Mouse (Mus musculus): ENCODE measurements around the gene Il1r1. TPM values are rescaled to one million over a fixed set of nuclear protein-coding genes. Genes with fewer than 3 reads are reported as not detected.
A peak's percentile ranks its signal among the peaks of the same experiment; 100 is the strongest.

Il1r1 gene
- polyA plus RNA-seq, 1 experiment, result 4.0 TPM

DNA sequence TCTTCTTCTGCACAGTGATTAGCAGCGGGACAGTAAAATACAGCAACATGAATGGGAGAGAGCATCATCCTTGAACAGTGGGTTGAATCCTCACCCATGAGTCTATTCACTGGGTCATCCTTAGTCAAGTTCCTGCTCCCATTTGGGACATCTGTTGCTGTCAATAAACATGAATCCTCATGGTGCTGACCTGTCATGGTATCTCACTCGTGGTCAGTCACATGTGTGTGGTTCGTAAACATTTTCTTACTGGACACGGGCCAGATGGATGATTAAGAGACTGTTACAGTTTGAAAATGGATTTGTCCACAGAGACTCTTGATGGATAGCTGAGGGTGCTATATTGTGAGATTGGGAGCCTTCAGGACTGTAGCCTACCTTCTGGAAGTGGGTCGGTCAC is 29.1 kb downstream of the Il1r1 start:
- H3K27ac ChIP-seq (ENCODE audit: control insufficient read depth, insufficient read depth, low read depth, low read length, poor library complexity), result no peak overlapping the region
- H3K4me1 ChIP-seq (ENCODE audit: control insufficient read depth, insufficient read depth, low read length), result no peaks in the 10 kb centered on the region; the same call in 1 of the 2 replicates
- WGBS, result 80% methylated on average over 5 of the region's 5 CpGs

DNA sequence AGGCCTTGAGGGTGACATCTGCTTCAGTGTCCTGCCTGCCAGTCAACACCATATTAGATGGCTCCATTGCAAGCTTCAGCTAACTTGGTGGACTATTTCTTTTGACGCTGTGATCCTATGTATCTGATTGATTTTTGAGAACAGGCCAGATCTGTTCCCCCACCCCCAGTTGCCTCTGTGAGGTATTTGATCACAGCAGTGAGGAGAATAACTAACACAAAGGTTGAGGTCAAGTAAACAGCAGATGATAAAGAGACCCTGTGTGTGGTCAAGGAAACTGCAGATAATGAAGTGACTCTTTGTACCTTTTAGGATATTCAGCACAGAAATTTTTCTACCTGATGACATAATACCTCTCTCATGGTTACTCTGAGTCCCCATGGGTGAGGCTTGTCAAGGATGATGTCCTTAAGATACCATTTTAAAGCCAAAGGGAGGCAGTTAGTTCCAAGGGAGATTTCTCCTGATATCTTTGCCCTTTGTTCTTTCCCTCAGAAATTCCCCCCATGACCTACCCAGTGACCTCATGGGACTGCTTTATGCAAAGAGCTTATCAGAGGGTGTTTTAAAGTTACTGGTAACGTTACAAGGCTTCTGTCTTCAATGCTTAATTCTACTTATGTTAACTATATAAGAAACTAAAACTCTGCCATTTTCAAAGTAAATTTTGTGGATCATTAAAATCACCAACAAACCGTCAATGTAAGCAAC is 29.6 kb downstream of the Il1r1 start:
- no peak overlapping the region for H3K4me3 ChIP-seq (replicated peaks; ENCODE audit: control insufficient read depth, low read depth, low read length)
- no peaks in the 10 kb centered on the region; the same call in 1 of the 2 replicates for H3K4me1 ChIP-seq (ENCODE audit: control insufficient read depth, insufficient read depth, low read length)
- 78% methylated on average over 3 of the region's 3 CpGs for WGBS
- TF ChIP-seq POLR2A (IDR thresholded peaks at IDR 0.05; ENCODE audit: borderline replicate concordance, control insufficient read depth, low read depth, low read length), result no peak
- H3K27ac ChIP-seq (ENCODE audit: control insufficient read depth, insufficient read depth, low read depth, low read length, poor library complexity), result no peak overlapping the region

More for the DNA sequence above, 29.1 kb downstream of the Il1r1 start:
- H3K4me3 ChIP-seq (replicated peaks; ENCODE audit: control insufficient read depth, low read depth, low read length), result no peak overlapping the region
- no peak for TF ChIP-seq CTCF (IDR thresholded peaks at IDR 0.05; ENCODE audit: control insufficient read depth, insufficient read depth, low read length)
- TF ChIP-seq POLR2A (IDR thresholded peaks at IDR 0.05; ENCODE audit: borderline replicate concordance, control insufficient read depth, low read depth, low read length), result no peak

DNA sequence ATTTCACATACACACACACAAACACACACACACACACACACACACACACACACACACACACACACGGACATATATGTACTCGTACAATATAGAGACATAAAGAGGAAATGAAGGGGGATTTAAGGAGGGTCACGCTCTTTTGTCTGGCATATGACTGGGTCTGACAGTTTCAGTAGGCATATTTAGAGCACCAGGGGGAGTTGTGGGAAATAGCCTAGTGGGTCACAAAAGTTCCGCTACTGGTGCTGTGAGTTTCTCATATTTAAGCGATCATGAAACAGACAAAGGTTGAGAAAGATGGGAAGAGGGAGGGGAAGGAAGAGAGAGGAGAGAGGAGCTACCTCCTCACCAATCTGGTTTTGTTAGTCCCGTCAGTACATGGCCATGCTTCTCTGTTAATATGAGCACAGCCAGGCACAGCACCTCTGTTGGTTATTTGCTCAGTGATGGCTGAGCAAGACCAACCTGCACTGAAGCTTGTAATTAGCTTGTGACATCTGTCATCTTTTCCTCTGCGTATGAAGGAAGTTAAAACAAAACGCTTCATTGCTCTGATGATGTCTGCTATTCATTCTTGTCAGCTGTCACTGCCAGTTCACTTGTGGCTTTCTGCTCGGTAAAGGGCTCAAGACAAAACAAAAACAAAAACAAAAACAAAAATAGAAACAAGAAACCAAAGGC is 37.7 kb downstream of the Il1r1 start:
- 24% methylated on average over 9 of the region's 9 CpGs for WGBS
- TF ChIP-seq POLR2A (IDR thresholded peaks at IDR 0.05; ENCODE audit: borderline replicate concordance, control insufficient read depth, low read depth, low read length) (no peak), CTCF (IDR thresholded peaks at IDR 0.05; ENCODE audit: control insufficient read depth, insufficient read depth, low read length) (no peak)
- no peak overlapping the region for H3K4me3 ChIP-seq (replicated peaks; ENCODE audit: control insufficient read depth, low read depth, low read length)
- peaks cover 5% of the 10 kb centered on the region; the same call in 1 of the 2 replicates for H3K4me1 ChIP-seq (ENCODE audit: control insufficient read depth, insufficient read depth, low read length)
- no peak overlapping the region for H3K27ac ChIP-seq (ENCODE audit: control insufficient read depth, insufficient read depth, low read depth, low read length, poor library complexity)

DNA sequence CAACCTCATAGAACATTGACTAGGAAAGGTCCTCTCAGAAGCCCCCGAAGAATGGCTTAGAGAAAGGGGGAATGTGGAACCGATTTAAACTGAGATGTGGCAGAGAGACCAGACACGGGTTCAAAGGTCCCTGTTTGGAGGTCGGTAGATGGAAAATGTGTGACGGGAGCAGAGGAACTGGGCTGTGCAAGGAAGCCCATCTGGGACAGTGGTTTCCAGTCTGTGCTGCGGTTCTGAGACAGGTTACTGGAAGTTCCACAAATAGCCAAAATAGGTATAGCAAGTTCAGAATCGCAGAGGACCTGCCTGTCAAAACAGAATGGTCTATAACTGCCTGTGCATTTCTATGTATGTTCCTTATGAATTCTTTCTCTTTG is 38.2 kb downstream of the Il1r1 start:
- Histone ChIP-seq H3K4me3 (replicated peaks; ENCODE audit: control insufficient read depth, low read depth, low read length) (no peak overlapping the region), H3K4me1 (ENCODE audit: control insufficient read depth, insufficient read depth, low read length) (peaks cover 5% of the 10 kb centered on the region; the same call in 1 of the 2 replicates), H3K27ac (ENCODE audit: control insufficient read depth, insufficient read depth, low read depth, low read length, poor library complexity) (no peak overlapping the region)
- 1% methylated on average over 7 of the region's 7 CpGs for WGBS
- TF ChIP-seq CTCF (IDR thresholded peaks at IDR 0.05; ENCODE audit: control insufficient read depth, insufficient read depth, low read length) (no peak), POLR2A (IDR thresholded peaks at IDR 0.05; ENCODE audit: borderline replicate concordance, control insufficient read depth, low read depth, low read length) (no peak)

DNA sequence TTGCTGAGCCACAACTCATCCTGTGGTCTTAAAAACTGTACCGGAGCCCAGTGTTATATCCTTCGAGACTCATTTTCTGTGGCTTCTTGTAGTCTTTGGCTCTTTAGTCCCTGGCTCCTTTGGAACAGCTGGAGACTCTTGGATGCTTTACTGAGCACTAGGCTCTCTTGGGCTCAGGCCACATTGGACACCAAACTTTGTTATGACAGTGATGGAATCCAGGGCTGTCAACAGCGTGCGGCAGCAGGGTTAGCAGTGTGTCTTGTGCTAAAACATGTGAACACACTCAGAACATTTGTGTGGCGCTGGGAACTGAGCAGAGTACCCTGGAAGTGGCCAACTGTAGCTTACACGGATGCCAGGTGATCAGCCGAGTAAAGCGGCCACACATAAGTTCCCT is 38.8 kb downstream of the Il1r1 start:
- Histone ChIP-seq H3K4me3 (replicated peaks; ENCODE audit: control insufficient read depth, low read depth, low read length) (no peak overlapping the region), H3K4me1 (ENCODE audit: control insufficient read depth, insufficient read depth, low read length) (peaks cover 5% of the 10 kb centered on the region; the same call in 1 of the 2 replicates), H3K27ac (ENCODE audit: control insufficient read depth, insufficient read depth, low read depth, low read length, poor library complexity) (no peak overlapping the region)
- TF ChIP-seq POLR2A (IDR thresholded peaks at IDR 0.05; ENCODE audit: borderline replicate concordance, control insufficient read depth, low read depth, low read length) (no peak), CTCF (IDR thresholded peaks at IDR 0.05; ENCODE audit: control insufficient read depth, insufficient read depth, low read length) (no peak)
- WGBS, result 72% methylated on average over 8 of the region's 8 CpGs

DNA sequence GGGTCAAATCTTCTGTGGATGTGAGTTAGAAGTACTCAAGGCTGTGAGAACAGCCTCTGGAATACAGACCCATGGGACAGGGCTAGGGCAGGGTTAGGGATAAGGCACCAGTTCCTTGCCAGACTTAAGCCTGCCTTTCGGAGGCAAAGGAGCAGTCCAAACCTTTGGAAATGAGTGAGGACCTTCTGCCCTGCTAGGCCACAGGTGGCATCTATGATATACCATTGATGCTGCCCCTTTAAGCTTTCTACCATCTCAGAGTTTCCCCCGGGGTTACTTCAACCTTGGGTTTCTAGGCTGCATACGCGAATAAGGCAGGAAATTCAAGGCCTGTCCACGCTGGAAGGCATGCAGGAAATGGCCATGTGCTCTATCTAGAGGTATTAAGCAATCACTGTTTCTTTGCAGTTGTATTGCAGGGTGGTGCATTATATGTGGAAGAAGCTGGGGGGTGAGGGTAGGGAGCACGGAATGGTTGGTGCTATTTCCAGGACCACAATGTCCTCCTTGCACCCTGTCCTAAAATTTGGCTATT is 40.5 kb downstream of the Il1r1 start:
- Histone ChIP-seq H3K4me1 (ENCODE audit: control insufficient read depth, insufficient read depth, low read length) (peaks cover 6% of the 10 kb centered on the region; the same call in 1 of the 2 replicates), H3K4me3 (replicated peaks; ENCODE audit: control insufficient read depth, low read depth, low read length) (no peak overlapping the region), H3K27ac (ENCODE audit: control insufficient read depth, insufficient read depth, low read depth, low read length, poor library complexity) (no peak overlapping the region)
- WGBS, result 25% methylated on average over 6 of the region's 6 CpGs
- TF ChIP-seq POLR2A (IDR thresholded peaks at IDR 0.05; ENCODE audit: borderline replicate concordance, control insufficient read depth, low read depth, low read length) (no peak), CTCF (IDR thresholded peaks at IDR 0.05; ENCODE audit: control insufficient read depth, insufficient read depth, low read length) (no peak)

DNA sequence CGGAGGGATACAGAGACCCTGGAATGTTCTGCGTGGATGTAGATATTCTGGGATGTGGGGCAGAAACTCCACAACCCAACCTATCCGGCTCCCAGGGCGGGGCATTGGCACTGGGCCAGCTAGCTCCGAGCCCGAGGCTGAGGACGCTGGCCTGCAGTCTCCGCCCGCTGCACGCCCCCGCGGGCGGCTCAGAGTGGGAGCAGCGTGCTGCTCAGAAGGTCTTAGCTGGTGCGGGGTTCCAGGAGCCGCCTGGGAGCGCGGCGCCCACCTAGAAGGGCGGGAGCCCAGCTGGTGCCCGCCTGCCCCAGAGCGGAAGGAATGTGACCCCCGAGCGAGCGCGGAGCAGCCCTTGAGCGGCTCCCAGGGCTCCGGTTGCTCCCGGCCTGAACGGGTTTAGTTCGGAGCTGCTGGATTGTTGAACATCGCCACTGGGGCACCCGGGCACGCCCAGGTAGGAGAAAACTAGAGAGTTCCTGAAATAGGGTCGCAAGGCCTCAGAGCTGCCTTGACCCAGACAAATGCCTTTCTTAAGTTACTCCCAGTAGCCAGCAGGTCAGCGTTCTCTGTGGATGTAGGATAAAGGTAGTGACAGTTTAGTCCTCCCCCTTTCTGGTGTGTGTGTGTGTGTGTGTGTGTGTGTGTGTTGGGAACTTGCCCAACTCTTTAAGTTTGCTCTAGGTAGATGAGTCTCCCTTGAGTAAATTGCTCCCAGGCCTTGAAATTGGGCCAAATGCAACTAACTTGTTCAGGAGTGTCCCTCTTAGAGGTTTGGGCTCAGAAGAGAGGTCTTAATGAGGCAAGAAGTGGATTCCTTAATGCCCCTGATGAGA is 41.8 kb downstream of the Il1r1 start:
- TF ChIP-seq CTCF (IDR thresholded peaks at IDR 0.05; ENCODE audit: control insufficient read depth, insufficient read depth, low read length) (no peak), POLR2A (IDR thresholded peaks at IDR 0.05; ENCODE audit: borderline replicate concordance, control insufficient read depth, low read depth, low read length) (peak; percentile 29; the same call in 1 of the 2 replicates)
- H3K4me1 ChIP-seq (ENCODE audit: control insufficient read depth, insufficient read depth, low read length), result peaks cover 8% of the 10 kb centered on the region; the same call in 1 of the 2 replicates
- 2% methylated on average over 36 of the region's 36 CpGs for WGBS
- peak overlapping the region; percentile 64 for H3K27ac ChIP-seq (ENCODE audit: control insufficient read depth, insufficient read depth, low read depth, low read length, poor library complexity)
- H3K4me3 ChIP-seq (replicated peaks; ENCODE audit: control insufficient read depth, low read depth, low read length), result peak overlapping the region; percentile 26
